Comparison of ENCODE assay signal across 16 mouse cellular contexts in the genomic region with DNA sequence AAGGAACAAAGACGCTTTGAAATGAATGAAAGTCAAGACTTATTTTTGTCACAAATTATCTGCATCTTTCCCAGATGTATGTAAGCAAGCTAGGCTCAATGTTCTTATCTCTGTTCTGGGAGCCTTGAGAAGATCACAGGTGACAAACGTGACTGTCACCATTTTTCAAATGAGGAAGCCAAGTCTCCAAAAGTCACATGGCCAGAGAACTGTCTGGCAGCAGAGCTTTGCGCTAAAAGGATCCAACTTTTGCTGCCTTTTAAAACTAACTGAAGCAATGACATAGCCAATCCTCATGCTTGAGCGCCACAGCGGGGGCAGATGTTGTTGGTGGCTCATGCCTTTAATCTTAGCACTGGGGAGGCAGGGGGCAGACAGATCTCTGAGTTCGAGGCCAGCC.
"Had no signal": no experiment of that assay in that cellular context is flagged by ENCODE, and none has a peak within 500 bp of the region (broad histone marks: within the 10 kb centered on the region; RNA-seq: fewer than 3 reads in every experiment).

No protein-coding gene starts in this region.

- H3K27ac ChIP-seq: kidney, embryonic 15.5 days; limb, embryonic 10.5 days; liver, embryonic 12.5 days; liver, embryonic 15.5 days; lung, embryonic 15.5 days; stomach, postnatal 0 days had no signal

- H3K27me3 ChIP-seq: kidney, embryonic 15.5 days; limb, embryonic 13.5 days; liver, embryonic 12.5 days; liver, embryonic 15.5 days; lung, embryonic 15.5 days had no signal

- H3K36me3 ChIP-seq: kidney, embryonic 15.5 days; limb, embryonic 10.5 days; limb, embryonic 13.5 days; liver, embryonic 12.5 days; liver, embryonic 15.5 days; lung, embryonic 15.5 days had no signal

- ATAC-seq: liver, embryonic 12.5 days had no signal

- H3K9me3 ChIP-seq: kidney, embryonic 15.5 days; limb, embryonic 10.5 days; limb, embryonic 13.5 days; liver, embryonic 12.5 days; liver, embryonic 15.5 days; lung, embryonic 15.5 days had no signal

- H3K9ac ChIP-seq: kidney, embryonic 15.5 days; limb, embryonic 13.5 days; liver, embryonic 12.5 days; liver, embryonic 15.5 days; lung, embryonic 15.5 days had no signal

- H3K4me3 ChIP-seq: kidney, embryonic 15.5 days; limb, embryonic 10.5 days; limb, embryonic 13.5 days; liver, embryonic 12.5 days; liver, embryonic 15.5 days; lung, embryonic 15.5 days had no signal

- DNase-seq: kidney, adult 11 months; kidney, adult 8-10 months; kidney, postnatal 10 days; kidney, postnatal 36 days; liver; lung, adult 18-20 months; lung, postnatal 14 days; lung, postnatal 4 days; midbrain, embryonic 14.5 days had no signal
